Mouse (Mus musculus) ES-Bruce4 (cell line): ENCODE data around the gene Lmbr1. TPM values are rescaled to one million over a fixed set of nuclear protein-coding genes. Genes with fewer than 3 reads are reported as not detected.

ENCODE experiments used
- H3K27ac ChIP-seq: 2 replicates; pipeline ENCODE4 v1.5.1; 2012; ENCODE audit warnings: low read length, inconsistent platforms; ENCODE audit not compliant: insufficient read depth
- H3K27me3 ChIP-seq: 2 replicates; pipeline ENCODE4 v1.6.1; 2012; ENCODE audit warnings: mild to moderate bottlenecking, low read length, inconsistent platforms; ENCODE audit not compliant: control insufficient read depth, poor library complexity, insufficient read depth, severe bottlenecking
- H3K36me3 ChIP-seq: 2 replicates; pipeline ENCODE4 v1.6.1; 2012; ENCODE audit warnings: inconsistent platforms, mild to moderate bottlenecking, low read length, moderate library complexity; ENCODE audit not compliant: control insufficient read depth, poor library complexity, insufficient read depth, severe bottlenecking
- H3K4me1 ChIP-seq: one replicate; pipeline ENCODE4 v1.8.1; 2011; ENCODE audit warnings: low read length; ENCODE audit not compliant: control insufficient read depth, insufficient read depth
- H3K4me3 ChIP-seq: 2 replicates; pipeline ENCODE4 v1.5.1; 2011; ENCODE audit warnings: low read depth, mild to moderate bottlenecking, low read length
- H3K9ac ChIP-seq: 2 replicates; pipeline ENCODE4 v1.6.1; 2012; ENCODE audit warnings: low read depth, mild to moderate bottlenecking, inconsistent platforms; ENCODE audit not compliant: poor library complexity, severe bottlenecking
- H3K9me3 ChIP-seq: replicated peaks from 2 replicates; pipeline ENCODE4 v1.6.1; 2012; ENCODE audit warnings: mild to moderate bottlenecking, low read length, inconsistent platforms; ENCODE audit not compliant: control insufficient read depth, poor library complexity, insufficient read depth, severe bottlenecking
- CTCF ChIP-seq: IDR thresholded peaks from one replicate; pipeline ENCODE4 v1.8.1; 2011; ENCODE audit warnings: low read depth, low read length
- EP300 ChIP-seq: IDR thresholded peaks from 2 replicates; pipeline ENCODE4 v1.6.1; 2011; ENCODE audit warnings: low read depth, low read length; ENCODE audit not compliant: insufficient read depth
- POLR2A ChIP-seq: IDR thresholded peaks from one replicate; pipeline ENCODE4 v1.8.1; 2011; ENCODE audit warnings: low read length; ENCODE audit not compliant: insufficient read depth
- polyA plus RNA-seq: library from polyadenylated mRNA; stranded (reverse); fragments of >200 nt; gene quantifications from 2 replicates; pipeline ENCODE4 v1.2.4, GENCODE M21; 2011; ENCODE audit warnings: low read depth; ENCODE audit not compliant: missing spikeins, insufficient read depth, insufficient read length

Lmbr1 gene
- polyA plus RNA-seq, 1 experiment, result 8.3 TPM

- no peaks in the 10 kb centered on the region for H3K9me3 ChIP-seq
- H3K4me1 ChIP-seq, result no peaks in the 10 kb centered on the region
- H3K27me3 ChIP-seq, result no peaks in the 10 kb centered on the region
- no peak overlapping the region for H3K27ac ChIP-seq
- H3K36me3 ChIP-seq, result no peaks in the 10 kb centered on the region
- no peak overlapping the region for H3K9ac ChIP-seq
- no peak overlapping the region for H3K4me3 ChIP-seq
- TF ChIP-seq POLR2A (no peak), CTCF (no peak), EP300 (no peak)
Measured at GRCm38 (mm10) chr5:29250795-29251495, 127.2 kb downstream of the Lmbr1 start.

GRCm38 (mm10) chr5:29244769-29245168, 133.4 kb downstream of the Lmbr1 start:
- Histone ChIP-seq H3K9me3 (no peaks in the 10 kb centered on the region), H3K4me3 (no peak overlapping the region), H3K27ac (no peak overlapping the region), H3K4me1 (no peaks in the 10 kb centered on the region), H3K9ac (no peak overlapping the region), H3K27me3 (no peaks in the 10 kb centered on the region), H3K36me3 (no peaks in the 10 kb centered on the region)
- TF ChIP-seq POLR2A (no peak), EP300 (no peak), CTCF (no peak)

GRCm38 (mm10) chr5:29238379-29238778, 139.8 kb downstream of the Lmbr1 start:
- Histone ChIP-seq H3K27ac (no peak overlapping the region), H3K9ac (no peak overlapping the region), H3K27me3 (no peaks in the 10 kb centered on the region), H3K36me3 (no peaks in the 10 kb centered on the region), H3K4me1 (no peaks in the 10 kb centered on the region), H3K9me3 (no peaks in the 10 kb centered on the region), H3K4me3 (no peak overlapping the region)
- TF ChIP-seq CTCF (no peak), EP300 (no peak), POLR2A (no peak)

- H3K27me3 ChIP-seq, result no peaks in the 10 kb centered on the region
- H3K4me1 ChIP-seq, result no peaks in the 10 kb centered on the region
- H3K4me3 ChIP-seq, result no peak overlapping the region
- H3K36me3 ChIP-seq, result peaks cover 4% of the 10 kb centered on the region; the same call in 1 of the 2 replicates
- no peaks in the 10 kb centered on the region for H3K9me3 ChIP-seq
- TF ChIP-seq CTCF, result no peak
- TF ChIP-seq EP300, result no peak
- TF ChIP-seq POLR2A, result no peak
- no peak overlapping the region for H3K27ac ChIP-seq
- H3K9ac ChIP-seq, result no peak overlapping the region
Measured at GRCm38 (mm10) chr5:29230481-29230880, 147.7 kb downstream of the Lmbr1 start.

- H3K36me3 ChIP-seq, result no peaks in the 10 kb centered on the region
- no peak overlapping the region for H3K9ac ChIP-seq
- no peaks in the 10 kb centered on the region for H3K4me1 ChIP-seq
- no peaks in the 10 kb centered on the region for H3K27me3 ChIP-seq
- H3K4me3 ChIP-seq, result no peak overlapping the region
- H3K9me3 ChIP-seq, result no peaks in the 10 kb centered on the region
- TF ChIP-seq CTCF (no peak), EP300 (no peak), POLR2A (no peak)
- no peak overlapping the region for H3K27ac ChIP-seq
Measured at GRCm38 (mm10) chr5:29224089-29224488, 154.1 kb downstream of the Lmbr1 start.

GRCm38 (mm10) chr5:29217997-29218396, 160.2 kb downstream of the Lmbr1 start:
- Histone ChIP-seq H3K9ac (no peak overlapping the region), H3K4me1 (no peaks in the 10 kb centered on the region), H3K27me3 (no peaks in the 10 kb centered on the region), H3K4me3 (no peak overlapping the region), H3K36me3 (no peaks in the 10 kb centered on the region), H3K27ac (no peak overlapping the region), H3K9me3 (no peaks in the 10 kb centered on the region)
- TF ChIP-seq POLR2A (no peak), CTCF (no peak), EP300 (no peak)
